Mouse (Mus musculus) CD4-positive, CD25-positive, alpha-beta regulatory T cell, adult 4 months (primary cell): ENCODE results near the gene Cd68. TPM values are rescaled to one million over a fixed set of nuclear protein-coding genes. Genes with fewer than 3 reads are reported as not detected.
"Not testable (repeated sequence)": the region's sequence is repeated elsewhere in the genome, so short reads cannot be mapped to it uniquely, and the experiment has no call there.

Experiments
- ATAC-seq: one replicate; pipeline ENCODE4 v1.8.0; 2017
- polyA plus RNA-seq, 2 experiments: library from polyadenylated mRNA; unstranded; fragments of 100-300 nt; shearing (Covaris generic); gene quantifications; one replicate each; pipeline ENCODE4 v1.2.1; 2017

The Cd68 gene
- 1 to 10 TPM; 3.0 to 5.8 TPM for polyA plus RNA-seq

DNA sequence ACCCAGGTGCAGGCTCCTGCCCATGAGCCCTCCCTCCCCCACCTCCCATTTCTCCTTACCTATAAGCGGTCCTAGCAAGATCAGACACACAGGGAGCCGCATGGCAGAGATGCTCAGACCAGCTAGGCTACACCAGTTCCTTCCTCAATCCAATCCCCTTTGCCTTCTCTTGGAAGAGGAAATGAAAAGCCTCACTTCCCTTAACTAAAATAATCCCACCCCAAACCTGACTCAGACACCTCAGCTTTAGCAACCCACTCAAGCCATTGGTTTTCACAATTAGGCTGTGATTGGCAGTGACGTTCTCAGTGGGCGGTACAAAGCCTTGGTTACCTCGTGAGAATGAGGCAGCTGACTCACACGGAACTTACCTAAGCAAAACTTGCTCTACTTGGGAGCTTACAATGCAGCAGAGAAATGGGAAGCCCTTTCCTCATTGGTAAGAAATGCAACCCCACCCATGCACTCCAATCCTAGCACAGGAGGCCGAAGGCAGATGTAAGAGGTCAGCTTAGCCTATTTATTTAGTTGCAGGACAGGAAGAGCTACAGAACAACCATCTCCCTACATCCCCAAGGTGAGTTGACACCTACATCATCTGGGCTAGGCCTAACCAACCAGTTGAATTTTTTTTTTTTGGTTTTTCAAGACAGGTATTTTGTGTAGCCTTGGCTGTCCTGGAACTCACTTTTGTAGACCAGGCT is at the start of gene Cd68:
Gene Cd68 (minus strand): TSS at position 193 of the 704 bp plus-strand sequence.
- no peak for ATAC-seq

DNA sequence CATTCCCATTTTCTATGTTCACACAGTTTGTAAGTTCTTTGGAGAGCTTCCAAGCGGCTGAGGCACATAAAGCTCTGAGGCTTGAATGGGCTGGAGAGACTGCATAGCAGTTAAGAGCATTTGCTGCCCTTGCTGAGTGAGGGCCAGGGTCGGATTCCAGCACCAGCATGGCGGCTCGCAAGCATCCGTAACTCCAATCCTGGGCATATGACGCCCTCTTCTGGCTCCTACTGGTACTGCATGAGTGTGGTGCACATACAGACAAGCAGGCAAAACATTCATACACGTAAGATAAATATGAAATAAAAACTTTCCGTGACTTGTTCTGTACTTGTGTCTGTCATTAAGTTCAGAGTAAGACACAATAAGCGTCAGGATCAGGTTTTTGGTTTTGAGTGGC is 49.5 kb upstream of the Cd68 start:
- ATAC-seq: no peak

DNA sequence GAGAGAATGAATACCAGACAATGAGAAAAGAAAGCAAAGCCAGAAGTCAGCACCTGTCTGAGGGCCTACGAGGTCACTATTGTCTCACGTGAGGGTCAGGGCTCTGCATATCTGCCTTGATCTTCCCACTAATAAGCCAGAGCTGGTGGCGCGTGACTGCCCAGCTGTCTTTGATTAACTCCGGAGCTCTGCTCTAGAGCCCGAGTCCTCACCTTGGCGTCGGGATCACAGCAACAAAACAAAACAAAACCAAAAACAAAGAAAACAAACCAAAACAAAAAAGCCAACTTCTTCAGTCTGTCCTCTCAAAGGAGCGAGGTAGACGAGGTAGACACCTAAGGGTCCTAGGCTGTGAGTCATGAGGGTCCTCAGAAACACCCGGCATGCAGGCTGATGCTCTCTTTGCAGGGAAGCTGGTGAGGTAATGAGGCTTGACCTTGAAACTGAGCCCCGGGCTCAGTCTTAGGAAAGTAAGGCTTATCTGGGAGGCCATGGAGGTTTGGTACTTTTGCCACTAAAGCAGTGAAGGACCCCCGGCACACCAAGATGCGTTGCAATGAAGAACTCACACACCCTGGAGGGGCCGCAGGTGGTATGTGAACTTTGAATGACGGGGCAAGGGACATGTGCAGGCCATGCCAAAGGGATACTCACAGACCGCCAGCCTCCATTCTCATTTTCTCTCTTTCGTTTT is 48.8 kb upstream of the Cd68 start:
- no peak for ATAC-seq

DNA sequence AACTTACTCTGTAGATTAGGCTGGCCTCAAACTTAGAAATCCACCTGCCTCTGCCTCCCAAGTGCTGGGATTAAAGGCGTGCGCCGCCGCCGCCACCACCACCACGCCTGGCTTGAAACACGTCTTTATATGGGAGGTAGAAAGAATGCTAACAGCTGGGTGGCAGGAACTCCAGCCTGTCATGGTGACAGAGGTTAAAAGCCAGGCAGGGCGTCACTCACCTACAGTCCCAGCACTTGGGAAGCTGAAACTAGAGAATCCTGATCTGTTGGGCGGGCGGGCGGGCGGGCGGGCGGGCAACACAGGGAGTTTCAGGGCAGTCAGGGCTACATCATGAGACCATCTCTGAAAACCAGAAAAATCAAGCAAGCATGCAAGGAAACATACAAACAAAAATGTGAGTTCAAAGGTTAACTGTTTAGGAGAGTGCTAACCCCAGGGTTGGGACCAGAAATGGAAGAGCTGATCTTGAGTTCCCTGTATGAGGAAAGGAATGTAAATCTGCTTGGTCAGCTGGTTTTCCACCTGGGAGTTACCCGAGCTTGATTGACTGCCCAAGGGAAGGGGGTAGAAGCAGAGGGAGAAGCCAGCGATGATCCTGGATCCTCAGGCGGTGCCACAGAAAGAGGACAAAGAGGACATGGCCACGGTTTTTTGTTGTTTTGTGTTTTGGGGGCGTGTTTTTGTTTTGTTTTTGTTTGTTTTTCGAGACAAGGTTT is 47.2 kb upstream of the Cd68 start:
- ATAC-seq: no peak

DNA sequence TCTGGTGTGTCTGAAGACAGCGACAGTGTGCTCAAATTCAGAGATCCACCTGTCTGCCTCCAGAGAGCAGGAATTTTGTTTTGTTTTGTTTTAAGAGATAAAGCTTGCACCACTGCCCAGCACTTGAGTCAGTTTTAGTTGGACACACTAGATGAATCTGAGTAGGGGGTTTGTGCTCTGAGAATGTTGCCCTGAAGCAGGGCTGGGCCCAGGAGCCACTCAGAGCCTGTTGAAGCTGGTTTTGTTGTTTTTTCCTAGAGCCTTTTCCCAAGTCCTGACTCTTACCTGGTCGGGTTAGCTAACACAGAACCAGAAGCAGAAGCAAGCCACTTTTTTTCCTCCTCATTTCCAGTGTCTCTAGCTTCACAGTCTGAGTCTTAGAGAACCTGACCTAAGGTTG is 45.1 kb upstream of the Cd68 start:
- no peak for ATAC-seq

DNA sequence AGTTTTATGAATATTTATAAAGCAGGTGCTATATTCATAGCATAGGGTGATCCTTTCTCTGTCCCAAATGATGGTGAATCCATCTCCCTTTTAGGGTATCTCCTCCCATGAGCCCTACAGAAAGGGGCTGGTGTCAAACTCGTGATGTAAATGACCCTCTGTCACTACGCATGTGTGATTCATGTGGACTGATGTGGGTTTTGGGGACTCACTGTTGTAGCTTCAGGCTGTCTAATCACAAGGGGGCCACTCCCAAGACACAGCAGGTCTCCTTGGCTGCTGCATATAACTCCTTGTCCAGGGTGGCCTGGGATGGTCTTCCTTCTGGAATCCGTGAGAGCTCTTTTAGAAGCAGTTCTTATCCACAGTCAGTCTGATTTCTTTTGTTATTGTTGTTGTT is 44.5 kb upstream of the Cd68 start:
- no peak for ATAC-seq

DNA sequence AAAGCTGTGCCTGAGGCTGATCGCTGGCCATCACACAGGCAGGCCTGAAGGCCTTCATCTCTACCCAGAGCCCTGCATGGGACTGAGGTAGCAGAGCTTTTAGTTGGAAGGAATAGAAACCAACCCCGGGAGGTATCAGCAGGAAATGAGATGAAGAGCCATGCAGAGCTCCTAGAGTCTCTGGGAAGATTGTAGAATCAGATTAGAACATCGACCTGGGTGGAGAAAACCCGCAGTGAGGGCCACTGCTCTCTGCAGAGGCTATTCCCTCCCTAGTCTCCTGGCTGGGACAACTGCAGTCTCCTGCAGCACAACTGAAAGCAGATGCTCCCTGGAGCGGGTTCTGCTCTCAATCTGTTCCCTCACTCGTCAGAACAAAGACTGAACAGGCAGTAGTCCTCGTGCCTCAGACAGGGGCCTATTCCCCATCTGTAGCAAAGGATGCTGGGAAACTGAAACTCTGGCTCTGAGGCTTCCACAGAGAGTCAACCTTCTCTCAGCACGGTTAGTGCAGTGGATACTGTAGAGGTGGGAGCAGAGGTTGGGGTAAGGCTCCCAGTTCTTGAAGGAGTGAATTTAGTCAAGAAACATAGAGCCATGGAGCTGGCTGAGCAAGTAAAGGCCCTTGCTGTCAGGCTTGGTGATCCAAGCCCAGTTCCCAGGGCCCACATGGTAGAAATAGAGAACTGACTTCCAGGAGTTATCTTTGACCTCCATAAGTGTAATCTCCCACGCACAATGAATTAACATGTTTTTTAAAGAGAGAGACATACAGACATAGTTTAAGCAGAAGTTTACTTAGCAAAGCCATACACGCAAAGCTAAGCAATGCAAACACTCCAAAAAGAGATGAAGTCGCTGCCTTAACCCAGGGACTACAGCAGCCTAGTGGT is 43.8 kb upstream of the Cd68 start:
- ATAC-seq: no peak

DNA sequence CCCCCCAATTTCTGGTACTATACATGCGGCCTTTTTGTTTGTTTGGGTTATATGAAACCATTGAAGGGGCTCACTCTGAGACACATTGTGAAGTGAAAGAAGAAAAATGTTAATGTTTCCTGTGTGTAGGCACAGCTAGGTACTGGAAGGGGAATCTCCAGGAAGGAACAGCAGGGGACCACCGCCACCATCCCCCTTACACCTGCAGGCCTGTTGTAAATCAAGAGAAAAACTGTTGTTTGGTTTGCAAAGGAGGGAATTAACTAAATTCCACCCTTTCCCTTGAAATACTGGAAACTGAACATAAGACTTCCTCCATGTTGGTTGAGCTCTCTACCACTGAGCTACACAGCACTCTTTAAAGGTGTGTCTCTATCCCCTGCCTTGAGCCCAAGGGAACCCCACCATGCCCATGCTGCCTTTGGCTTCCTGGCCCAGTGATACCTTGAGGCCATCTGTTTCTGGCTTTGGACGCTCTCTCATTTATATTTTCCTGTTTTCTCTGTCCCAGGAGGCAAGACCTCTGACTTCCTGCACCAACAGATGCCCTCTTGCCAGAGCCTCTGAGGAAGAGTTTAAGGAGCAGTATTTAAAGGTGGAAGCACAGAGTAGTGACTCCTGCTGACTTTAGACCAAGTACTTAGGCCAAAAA is 42.8 kb upstream of the Cd68 start:
- no peak for ATAC-seq

DNA sequence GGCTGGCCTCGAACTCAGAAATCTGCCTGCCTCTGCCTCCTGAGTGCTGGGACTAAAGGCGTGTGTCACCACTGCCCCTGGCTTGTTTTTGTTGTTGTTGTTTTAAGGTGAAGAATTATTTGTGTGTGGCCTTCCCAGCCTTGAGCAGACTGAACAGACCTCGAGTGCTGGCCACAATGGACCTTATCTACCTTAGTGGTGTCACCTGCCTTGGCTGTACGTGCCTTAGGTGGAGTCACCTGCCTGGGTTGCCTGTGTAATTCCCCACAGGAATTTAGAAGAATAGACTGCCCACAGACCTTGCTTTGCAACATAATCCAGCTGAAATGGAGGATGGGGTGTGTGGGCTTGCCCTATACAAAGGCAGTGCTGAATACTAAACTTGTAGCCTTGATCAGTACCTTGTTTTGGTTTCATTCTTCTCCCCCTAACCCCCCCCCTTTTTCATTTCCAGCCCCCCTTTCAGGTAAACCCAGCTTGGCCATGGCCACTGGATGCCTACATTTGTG is 42.0 kb upstream of the Cd68 start:
- ATAC-seq: no peak

DNA sequence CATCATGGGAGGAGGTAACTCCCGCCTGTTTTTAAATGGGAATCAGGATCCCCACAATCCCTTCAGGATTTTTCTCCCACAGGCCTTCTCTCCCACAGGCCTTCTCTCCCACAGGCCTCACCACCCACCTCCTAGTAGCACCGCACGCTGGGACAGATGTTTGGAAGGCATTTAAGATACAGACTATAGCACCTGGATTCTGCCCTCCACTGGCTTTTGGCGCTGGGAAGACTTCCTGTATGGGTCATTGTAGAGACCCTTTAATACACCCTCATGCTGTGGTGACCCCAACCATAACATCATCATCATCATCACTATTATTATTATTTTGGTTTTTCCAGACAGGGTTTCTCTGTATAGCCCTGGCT is 41.5 kb upstream of the Cd68 start:
- no peak for ATAC-seq

DNA sequence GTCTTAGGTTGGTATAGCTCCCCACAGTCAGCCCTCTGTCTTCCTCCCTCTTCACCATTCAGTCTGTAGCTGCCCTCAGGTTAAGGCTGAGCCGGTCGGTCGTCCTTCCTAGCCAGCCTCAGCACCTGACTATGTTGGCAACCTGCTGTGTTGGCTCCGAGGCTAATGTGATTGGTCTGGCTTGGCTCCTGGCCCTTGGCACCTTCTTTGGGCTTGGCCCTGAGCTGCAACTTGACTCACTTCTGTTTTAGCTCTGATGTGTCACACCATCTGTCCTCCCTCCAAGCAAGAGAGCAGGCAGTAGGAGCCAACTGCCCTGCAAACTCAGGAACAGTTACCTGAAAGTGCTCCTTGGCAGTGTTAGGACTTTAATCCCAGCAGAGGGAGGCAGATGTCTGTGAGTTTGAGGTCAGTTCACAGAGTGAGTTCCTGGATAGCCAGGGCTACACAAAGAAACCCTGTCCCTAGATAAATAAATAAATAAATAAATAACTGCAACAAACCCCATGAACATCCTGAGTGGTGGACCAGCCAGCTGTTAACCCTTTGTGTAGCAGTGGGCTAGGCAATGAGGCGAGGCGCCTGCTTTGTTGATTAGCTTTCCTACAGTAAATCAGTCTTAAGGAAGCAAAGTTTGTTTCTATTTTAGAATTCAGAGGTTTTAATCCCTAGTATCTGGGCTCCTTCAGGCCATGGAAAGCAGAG is 41.0 kb upstream of the Cd68 start:
- ATAC-seq: no peak

DNA sequence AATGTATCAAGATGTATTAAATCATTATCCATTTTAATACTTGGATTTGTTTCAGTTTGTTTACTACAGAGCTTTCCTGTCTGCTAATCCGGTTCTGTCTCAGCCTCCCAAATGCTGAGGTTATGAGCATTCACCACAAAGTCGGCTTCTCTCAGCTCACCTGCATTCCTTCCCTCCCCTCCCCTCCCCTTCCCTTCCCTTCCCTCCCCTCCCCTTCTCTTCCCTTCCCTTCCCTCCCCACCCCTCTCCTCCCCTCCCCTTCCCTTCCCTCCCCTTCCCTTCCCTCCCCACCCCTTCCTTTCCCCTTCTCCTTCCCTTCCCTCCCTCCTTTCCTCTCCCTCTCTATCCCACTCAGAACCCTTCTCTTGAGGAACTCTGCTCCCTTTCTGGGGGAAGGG is 38.7 kb upstream of the Cd68 start:
- no peak for ATAC-seq

DNA sequence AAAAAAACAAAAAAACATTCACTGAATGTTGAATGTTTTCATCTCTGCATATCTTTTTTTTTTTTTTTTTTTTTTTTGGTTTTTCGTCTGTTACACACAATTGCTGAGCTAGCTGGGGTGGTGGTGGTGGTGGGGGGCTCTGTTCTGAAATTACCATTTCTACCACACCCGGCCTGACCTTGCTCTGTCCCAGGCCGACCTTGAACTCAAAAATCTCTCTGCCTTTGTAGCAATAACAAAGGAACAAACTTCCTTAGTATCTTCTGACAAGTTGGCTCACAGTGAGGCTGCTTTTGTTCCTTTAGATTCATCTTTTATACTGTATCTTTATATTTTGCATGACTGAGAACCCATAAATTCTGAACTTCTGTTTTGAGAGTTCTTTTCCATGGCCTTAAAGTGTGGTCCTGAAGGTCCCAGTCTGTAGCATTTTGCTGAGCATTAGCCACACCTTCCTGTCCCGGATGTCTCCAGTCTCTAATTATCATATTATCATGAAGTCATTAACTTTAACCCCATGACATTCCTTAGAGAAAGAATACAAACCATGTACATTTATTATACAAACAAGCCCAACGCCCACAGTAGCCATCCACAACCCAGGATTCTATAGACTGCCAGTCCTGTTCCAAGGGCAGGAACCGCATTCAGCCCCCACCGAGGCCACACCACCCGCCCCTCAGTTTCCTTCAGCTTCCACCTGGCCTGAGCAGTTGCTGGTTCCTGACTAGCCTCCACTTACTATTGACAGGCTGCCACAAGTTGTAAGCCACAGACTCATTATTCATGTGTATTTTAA is 38.1 kb upstream of the Cd68 start:
- no peak for ATAC-seq

DNA sequence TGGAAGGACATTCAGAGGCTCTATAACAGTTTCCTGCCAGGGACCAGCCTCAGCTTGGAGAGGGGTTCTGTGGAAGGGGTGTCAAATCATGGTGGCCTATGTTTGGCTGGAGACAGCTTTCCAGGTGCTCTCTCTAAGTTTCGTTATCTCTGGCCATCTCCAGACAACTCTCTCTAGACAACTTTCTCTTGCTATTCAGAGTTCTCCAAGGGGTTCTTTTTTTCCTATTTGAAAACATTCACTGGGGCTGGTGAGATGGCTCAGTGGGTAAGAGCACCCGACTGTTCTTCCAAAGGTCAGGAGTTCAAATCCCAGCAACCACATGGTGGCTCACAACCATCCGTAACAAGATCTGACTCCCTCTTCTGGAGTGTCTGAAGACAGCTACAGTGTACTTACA is 37.4 kb upstream of the Cd68 start:
- not testable (repeated sequence) for ATAC-seq

DNA sequence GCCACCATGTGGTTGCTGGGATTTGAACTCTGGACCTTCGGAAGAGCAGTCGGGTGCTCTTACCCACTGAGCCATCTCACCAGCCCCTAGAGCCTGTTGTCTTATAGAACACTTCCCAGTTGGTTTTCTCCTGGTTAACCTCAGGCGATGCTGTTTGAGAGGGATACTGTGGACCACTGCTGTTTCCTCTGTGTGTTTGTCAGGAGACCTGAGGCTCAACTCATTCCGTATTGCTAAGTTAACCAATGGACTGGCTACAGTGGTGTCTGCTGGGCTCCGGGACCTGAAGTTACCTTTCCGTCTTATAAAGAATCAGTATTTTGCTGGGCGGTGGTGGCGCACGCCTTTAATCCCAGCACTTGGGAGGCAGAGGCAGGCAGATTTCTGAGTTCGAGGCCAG is 36.9 kb upstream of the Cd68 start:
- not testable (repeated sequence) for ATAC-seq

DNA sequence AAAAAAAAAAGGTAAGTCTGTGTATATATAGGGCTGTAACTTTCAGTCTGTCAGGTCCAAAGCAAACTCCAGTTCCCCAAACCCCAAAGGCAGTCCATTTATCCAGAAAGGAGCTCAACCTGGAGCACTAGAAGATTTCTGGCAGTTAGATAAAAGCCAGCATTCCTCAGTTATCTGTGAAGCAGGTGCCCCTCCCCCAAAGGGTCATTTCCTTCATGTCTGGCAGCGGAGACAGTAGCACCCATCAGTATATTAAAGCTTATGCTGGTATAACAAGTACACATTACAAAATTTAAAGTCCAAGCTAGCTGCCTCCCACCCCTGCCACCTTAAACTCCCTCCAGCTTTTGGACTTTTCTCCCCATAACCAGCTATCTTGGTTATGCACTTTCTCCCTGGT is 33.6 kb upstream of the Cd68 start:
- no peak for ATAC-seq

DNA sequence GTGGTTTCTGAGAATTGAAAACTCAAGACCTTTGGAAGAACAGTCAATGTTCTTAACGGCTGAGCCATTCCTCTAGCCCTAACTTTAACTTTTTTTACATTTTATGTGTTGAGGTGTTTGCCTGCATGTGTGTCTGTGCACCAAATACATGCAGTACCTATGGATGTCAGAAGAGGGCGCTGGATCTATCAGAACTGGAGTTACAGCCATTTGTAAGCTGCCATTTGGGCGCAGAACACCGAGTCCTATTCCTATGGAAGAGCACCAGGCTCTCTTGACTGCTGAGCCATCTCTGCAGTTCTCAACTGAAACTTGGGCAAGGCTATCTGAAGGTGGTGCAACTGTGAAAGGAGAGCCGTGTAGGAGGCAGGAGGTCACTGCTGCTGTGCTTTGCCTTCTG is 32.6 kb upstream of the Cd68 start:
- ATAC-seq: no peak

DNA sequence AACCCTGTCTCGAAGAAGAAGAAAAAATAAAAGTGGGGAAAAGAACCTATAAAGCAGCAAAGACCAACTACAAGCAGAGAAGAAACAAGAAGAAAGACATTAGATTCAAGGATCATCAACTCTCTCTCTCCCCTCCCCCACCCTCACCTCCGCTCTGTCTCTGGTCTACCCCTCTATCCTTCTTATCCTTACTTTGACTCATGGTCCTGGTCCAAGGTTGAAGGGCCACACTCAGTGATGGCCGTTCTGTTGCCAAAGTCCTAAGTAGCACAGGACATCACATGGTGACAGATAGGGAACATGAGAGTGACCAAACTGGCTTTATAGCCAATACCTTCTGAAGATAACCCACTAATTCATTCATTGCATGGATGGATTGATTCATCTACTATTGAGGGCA is 31.4 kb upstream of the Cd68 start:
- ATAC-seq: no peak

DNA sequence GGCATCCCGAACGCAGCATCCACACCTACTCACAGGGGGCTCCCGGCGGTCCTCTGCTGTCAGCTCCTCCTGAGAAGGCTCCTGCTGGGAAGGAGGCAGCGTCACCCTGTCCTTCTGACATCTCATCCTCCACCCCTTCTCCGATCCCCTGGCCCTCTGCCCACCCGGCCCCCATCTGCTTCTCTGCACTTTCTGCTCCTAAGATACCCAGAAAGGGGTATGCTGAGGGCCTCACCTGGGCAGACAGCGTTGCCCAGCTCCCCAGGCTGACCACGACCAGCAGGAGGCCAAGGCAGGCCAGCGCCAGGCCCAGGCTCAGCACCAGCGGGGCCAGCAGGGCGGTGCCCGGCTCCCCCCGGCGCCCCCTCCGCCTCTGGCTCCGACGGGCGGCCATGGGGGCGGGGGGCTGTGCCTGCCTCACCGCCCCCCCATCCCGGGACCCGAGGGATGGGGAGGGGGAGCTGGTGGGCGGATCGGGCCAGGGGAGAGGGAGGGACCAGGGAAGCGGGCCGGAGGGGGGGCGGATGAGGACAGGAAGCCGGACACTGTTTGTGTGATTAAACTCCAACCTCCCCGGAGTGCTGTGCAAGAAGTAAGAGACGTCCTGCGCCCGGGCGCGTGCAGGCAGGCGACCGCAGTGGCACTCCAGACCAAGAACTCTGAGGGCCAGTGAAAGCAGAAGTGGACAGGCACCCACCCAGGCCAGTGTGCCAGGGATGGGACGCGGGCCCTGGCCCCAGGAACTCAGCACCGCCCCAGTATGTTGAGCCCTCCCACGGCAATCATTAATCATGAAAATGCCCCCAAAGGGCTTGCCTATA is 29.6 kb upstream of the Cd68 start, which contains the start of the genes Tnfsf12 and Tnfsfm13:
Gene Tnfsf12 (minus strand): TSS at position 489 of the 821 bp plus-strand sequence.
Gene Tnfsfm13 (minus strand): TSS at position 738 of the 821 bp plus-strand sequence.
- no peak for ATAC-seq

DNA sequence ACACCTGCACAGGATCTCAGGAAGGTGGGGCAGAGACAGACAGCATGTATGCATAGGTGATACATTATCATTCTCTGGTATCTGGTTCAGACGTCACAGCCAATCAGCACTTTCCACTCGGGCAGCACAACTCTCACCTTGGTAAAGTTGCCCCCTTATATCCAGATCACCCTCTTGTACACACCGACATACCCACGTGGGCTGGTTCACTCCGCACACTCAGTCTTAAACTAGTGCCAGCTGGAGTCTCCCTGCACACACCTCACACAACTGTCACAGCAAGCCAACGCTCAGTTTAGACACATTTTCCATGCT is 29.1 kb upstream of the Cd68 start:
- no peak for ATAC-seq
